Mouse (Mus musculus): Measurements from ENCODE around the gene Hist1h4h.

The Hist1h4h gene

GRCm38 (mm10) chr13:23513517-23513916 lies 17.3 kb upstream of the Hist1h4h start:
- DNase-seq = no peak

DNA sequence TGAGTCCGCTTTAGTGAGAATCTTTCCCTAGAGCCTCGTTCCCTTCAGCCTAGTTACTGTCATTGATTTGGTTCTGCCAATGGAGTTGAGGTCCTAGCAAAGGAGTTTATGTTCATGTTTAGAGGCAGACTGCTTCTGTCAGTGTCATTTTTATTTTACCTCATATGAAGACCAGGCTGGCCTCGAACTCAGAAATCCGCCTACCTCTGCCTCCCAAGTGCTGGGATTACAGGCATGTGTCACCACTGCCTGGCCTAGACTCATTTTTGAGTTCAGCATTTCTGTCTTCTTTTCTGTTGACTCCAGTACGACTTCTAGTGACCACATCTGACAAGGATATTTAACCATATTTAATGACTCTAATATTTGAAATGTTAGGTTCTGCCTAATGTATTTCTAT lies 15.6 kb upstream of the Hist1h4h start:
- DNase-seq = no peak

DNA sequence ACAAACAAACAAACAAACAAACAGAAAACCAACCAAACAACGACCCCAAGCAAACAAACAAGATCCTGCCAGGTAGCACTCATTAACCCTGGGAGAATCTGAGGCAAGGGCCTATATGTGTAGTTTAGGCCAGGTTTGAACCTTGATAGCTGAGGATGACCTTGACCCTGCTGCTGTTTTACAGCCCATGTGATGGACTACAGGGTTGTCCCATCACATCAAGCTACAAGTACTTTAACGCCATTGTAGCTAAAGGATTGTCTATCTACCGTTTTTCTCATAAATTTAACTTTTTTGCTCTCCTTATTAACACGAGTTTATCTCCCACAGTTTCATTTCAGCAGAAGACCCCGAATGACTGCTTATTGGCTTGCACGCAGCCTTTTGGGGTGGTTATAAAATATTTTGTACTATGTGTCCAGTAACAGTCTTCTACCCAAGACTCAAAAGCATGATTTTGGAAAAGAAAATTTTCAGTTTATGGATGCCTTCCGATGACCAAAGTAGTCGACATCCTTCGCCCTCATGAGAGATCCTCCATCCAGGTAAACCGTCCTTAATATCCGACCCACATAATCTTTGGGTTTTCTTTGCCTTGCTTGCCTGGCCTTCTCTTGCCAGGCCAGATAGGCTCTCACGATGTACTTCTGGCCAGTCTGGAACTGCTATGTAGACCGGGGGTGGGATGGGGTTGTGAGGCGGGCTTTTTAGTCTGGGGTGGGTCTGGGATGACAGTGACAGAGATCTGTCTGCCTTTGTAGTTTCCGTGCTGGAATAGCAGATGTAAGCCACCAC lies 14.8 kb upstream of the Hist1h4h start:
- DNase-seq = no peak

- peak; percentile 74 for DNase-seq
These were observed 13.8 kb upstream of the Hist1h4h start for GRCm38 (mm10) chr13:23516822-23517602.

DNA sequence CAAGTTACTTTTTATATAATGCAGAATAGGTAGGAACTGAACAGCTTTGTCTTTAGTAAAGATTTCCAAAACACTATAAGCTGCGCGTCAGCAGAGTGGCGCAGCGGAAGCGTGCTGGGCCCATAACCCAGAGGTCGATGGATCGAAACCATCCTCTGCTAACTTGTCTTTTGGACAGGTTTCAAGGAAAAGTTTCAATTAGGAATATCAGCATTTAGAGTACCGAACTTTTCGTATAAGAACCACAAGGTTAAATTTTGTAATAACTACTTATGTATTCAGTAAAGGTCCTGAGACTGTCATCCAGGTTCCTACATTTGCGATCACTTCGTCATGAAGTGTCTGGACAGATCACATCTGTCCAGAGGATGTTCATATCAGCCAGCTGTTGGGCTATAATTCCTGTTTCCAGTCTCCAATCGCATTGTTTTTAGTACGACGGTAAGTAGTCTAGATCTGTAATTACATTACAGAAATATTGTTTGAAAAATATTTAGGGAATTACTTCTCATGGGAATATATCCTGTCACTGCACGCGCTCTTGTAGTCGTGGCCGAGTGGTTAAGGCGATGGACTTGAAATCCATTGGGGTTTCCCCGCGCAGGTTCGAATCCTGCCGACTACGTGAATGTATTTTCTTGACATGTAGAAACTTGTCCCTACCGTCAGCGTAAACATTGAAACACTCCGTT lies 13.1 kb upstream of the Hist1h4h start:
- DNase-seq = peak; percentile 87

DNA sequence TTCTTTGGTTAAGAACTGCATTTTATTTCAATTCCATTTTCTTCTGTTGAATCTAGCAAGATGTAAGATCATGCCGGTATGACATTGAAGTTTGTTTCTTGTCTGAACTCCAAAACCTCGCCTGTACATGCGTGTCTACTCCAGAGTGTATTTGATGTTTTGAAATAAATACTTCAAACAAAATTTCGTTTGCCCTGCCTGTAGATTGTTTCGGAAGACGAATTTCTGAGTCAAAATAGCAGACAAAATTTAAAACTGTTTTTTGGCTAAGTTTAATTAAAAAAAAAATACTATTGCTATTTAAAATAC lies 12.6 kb upstream of the Hist1h4h start:
- no peak for DNase-seq

DNA sequence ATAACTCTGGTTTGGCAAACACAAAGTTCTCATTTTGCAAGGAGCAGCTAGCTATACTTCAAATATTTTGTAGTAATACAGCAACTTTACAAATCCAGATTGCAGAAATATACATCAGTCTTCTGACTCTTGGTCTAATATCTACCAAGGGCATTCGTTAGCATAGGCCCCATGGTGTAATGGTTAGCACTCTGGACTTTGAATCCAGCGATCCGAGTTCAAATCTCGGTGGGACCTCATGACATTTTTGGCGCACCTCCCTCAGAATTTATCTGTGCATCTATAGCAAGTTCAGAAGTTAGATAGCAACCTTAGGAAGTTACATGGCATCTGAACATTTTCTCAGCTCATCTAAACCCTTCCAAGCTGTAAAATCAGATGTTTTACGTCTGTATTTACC lies 12.0 kb upstream of the Hist1h4h start:
- DNase-seq = peak; percentile 73 to 77

DNA sequence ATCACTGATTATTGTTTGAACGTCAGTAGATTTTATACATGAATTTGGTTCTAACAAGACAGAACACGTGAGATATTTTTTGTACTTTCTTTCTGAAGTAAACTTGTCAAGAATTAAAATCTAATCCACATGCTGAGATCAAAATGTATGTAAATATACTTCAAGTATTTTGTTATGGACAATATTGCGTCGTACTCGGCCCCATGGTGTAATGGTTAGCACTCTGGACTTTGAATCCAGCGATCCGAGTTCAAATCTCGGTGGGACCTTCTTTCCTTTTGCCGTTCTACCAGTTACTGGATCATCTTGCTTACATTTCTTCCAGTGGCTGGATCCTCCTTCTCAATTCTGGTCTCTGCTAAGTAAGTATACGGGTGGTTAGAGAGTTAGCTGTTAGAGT lies 11.4 kb upstream of the Hist1h4h start:
- peak; percentile 78 to 82 for DNase-seq

GRCm38 (mm10) chr13:23521703-23522102 lies 9.1 kb upstream of the Hist1h4h start:
- DNase-seq = peak; percentile 79 to 81

- no peak for DNase-seq
These were observed 6.9 kb upstream of the Hist1h4h start for GRCm38 (mm10) chr13:23523976-23524375.

GRCm38 (mm10) chr13:23524654-23525053 lies 6.2 kb upstream of the Hist1h4h start:
- peak; percentile 52 to 69 for DNase-seq

DNA sequence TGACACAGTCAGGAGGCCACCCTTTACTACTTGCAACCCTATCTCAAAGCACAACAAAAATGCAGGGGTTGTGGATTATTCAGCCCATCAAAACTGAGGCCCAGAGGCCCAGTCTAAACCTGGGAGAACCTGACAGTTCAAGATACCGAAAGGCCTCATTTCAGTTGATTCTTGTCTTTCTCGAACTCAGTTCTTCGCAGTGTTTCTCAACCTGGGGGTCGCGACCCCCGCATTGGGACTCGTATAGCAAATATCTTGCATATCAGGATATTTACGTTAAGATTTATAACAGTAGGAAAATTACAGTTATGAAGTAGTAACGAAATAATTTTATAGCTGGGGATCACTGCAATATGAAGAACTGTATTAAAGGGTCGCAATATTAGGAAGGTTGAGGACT lies 4.9 kb upstream of the Hist1h4h start:
- DNase-seq = no peak

DNA sequence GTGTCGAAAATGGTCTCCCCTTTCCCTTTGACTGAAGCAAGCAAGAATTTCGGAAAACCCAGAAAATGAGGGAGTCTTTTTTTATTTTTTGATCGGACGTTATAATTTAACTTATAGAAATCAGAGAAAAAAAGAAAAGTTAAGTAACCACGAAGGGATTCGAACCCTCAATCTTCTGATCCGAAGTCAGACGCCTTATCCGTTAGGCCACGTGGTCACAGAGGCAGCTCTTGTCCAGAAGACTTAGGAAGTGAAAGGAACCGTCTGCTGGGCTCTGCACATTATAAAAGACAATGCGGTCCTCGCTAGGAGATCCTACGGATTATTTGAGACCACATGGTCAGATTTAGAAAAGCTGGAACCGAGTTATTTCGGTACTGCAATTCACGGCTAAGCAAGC lies 4.5 kb upstream of the Hist1h4h start:
- peak; percentile 88 to 91 for DNase-seq

DNA sequence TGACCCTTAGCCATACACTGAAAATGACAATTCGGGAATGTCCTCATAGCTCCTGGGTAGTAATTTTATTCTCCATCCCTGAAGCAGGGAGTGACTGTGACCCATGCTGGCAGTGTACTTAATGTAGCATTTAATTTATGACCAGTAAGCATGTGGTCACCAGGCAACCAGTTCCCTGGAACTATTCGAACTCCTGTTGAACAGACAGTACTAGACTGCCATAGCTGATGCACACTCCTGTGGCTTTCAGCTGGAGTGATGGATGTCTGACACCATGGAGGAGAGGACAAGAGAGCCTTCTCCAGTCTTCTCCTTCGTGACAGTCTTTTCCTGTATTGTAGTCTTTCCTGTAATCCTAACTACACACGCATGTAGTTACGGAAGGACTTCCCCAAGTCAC lies 1.8 kb upstream of the Hist1h4h start:
- no peak for DNase-seq

DNA sequence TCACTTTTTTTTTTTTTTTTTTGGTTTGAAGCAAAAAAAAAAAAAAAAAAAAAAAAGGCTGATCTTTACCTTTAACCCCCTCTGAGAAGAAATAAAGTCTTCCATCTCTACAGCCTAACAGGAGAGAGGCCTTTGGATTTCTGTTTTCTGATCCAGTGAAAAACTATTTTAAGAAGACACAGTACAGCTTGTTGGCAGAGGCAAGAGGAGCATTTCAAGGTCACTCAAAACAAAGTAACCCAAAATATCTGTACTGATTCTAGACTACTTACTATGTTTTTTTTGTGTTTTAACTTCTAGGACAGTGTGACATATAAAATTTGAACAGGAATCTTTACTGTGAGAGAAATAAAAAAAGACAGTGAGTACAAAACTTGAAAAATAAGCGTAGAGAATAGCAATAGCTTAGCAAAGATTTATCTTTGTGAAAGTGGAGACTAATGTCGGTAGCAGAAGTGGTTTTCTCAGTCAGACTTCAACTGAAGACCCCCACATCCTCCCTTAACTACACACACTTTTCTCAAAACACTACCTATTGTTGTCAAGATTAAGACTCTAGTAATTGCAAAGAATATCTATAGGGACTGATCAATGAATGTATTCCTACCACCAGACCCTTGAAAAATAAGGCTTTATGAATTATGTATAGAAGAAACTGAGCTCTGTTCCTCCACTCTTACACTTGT lies 1.2 kb upstream of the Hist1h4h start:
- no peak for DNase-seq

GRCm38 (mm10) chr13:23530181-23530900 lies 509 bp upstream of the Hist1h4h start:
- DNase-seq = peak; percentile 58 to 63

DNA sequence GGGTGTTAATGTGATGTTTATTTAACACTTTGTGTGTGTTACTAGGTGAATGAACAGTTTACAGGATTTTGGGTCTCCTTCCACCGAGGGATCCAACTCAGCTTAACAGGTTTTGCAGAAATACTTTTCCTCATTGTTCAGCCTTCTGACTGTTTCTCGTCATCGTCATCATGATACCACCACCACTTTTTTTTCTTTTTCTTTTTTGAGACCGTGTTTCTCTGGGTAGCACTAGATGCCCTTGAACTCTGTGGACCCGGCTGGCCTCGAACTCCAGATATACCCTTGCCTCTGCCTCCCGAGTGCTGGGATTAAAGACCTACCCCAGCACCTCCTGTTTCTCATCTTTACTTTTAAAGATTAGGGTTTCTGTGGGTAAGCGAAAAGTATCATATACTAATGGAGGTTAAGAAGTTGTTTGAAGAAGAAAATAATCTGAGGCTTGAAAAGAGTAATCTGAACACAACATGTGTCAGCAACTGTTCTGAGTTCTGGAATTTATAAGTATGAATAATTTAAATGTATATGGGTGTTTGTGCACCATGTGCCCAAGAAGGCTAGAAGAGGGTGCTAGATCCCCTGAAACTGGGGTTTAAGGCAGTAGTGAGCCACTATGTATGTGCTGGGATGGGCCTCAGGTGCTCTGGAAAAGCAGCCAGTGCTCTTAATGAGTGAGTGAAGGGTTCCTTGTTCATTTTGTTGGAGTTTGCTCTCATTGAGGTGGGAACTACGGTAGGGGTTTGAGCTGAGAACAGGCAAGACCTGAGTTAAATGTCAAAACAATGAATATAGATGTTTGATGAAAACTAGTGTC lies 1.6 kb downstream of the Hist1h4h start:
- DNase-seq = no peak

- peak; percentile 30 to 46 for DNase-seq
These were observed 2.9 kb downstream of the Hist1h4h start, which contains the start of gene Hist1h2af for GRCm38 (mm10) chr13:23533560-23534367. TSS of gene Hist1h2af (plus strand) at chr13:23533906.

GRCm38 (mm10) chr13:23534368-23535131 lies 3.7 kb downstream of the Hist1h4h start:
- peak in 1 of 2 experiments; percentile 17 for DNase-seq

Data from lung, adult 18-20 months (tissue).